Mouse (Mus musculus) G1E (cell line): ENCODE results near the gene Sost.

ENCODE experiments used
- CTCF ChIP-seq: IDR thresholded peaks from 2 replicates; pipeline ENCODE4 v1.5.1; 2012; ENCODE audit warnings: low read depth, low read length, inconsistent platforms, mixed read lengths
- GATA1 ChIP-seq: IDR thresholded peaks from 2 replicates; pipeline ENCODE4 v1.6.1; 2012; ENCODE audit warnings: borderline replicate concordance, low read length, inconsistent platforms, mixed read lengths

DNA sequence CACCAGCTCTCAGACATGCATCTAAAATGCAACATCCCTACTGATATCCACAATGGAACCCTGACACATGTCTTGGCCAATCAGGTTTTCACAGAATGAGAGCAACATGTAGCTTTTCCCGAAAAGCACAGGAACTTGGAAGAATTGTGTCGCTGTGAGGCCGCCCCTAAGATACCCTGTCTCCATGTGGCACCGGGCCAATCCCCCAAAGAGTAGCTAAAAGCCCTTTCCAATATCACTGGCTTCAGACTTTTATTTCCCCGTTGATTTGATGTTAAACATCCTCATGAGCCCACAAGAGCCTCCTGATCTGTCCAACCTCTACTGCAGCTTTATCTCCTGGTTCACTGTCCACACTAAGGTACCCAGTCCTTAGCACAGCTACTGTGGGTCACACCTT is 39.9 kb upstream of the Sost start:
- TF ChIP-seq GATA1 (no peak), CTCF (no peak)
